Mouse (Mus musculus): ENCODE results near the gene Ppp1r3f.

GRCm38 (mm10) chrX:7567491-7567890 lies 6.6 kb downstream of the Ppp1r3f start:
- TF ChIP-seq CTCF (IDR thresholded peaks at IDR 0.05; ENCODE audit: insufficient read depth, low read depth, low read length) = no peak
- no peak for TF ChIP-seq POLR2A (IDR thresholded peaks at IDR 0.05; ENCODE audit: insufficient read depth, low read depth, low read length)

Measured in olfactory bulb, adult 2 months (tissue).